Mouse (Mus musculus) hindbrain, embryonic 15.5 days (tissue): ENCODE measurements around the gene Slitrk1. TPM values are rescaled to one million over a fixed set of nuclear protein-coding genes. Genes with fewer than 3 reads are reported as not detected.

Experiments
- ATAC-seq: fragments of 200-750 bp; cut with Nextera tagmentation; 2 replicates; pipeline ENCODE4 v1.8.0; 2017; ENCODE audit warnings: low read depth, moderate number of reproducible peaks, moderate TSS enrichment; ENCODE audit not compliant: low FRiP score
- H3K27ac ChIP-seq: fragments of 300-500 bp; sonication (generic); replicated peaks from 2 replicates; pipeline ENCODE4 v1.5.1; 2015; ENCODE audit warnings: mild to moderate bottlenecking, inconsistent platforms
- H3K27me3 ChIP-seq: fragments of 300-500 bp; sonication (generic); 2 replicates; pipeline ENCODE4 v1.6.1; 2015; ENCODE audit warnings: control low read depth, inconsistent platforms
- H3K36me3 ChIP-seq: fragments of 300-500 bp; sonication (generic); 2 replicates; pipeline ENCODE4 v1.6.1; 2015; ENCODE audit warnings: control low read depth, inconsistent platforms
- H3K4me1 ChIP-seq: fragments of 300-500 bp; sonication (generic); replicated peaks from 2 replicates; pipeline ENCODE4 v1.6.1; 2015; ENCODE audit warnings: control low read depth, inconsistent platforms
- H3K4me2 ChIP-seq: fragments of 300-500 bp; sonication (generic); 2 replicates; pipeline ENCODE4 v1.6.1; 2015; ENCODE audit warnings: moderate library complexity, mild to moderate bottlenecking, inconsistent platforms
- H3K4me3 ChIP-seq: fragments of 300-500 bp; sonication (generic); 2 replicates; pipeline ENCODE4 v1.5.1; 2015; ENCODE audit warnings: mild to moderate bottlenecking, inconsistent platforms
- H3K9ac ChIP-seq: fragments of 300-500 bp; sonication (generic); 2 replicates; pipeline ENCODE4 v1.6.1; 2015; ENCODE audit warnings: inconsistent platforms
- H3K9me3 ChIP-seq: fragments of 300-500 bp; sonication (generic); 2 replicates; pipeline ENCODE4 v1.6.1; 2016; ENCODE audit warnings: control low read depth, inconsistent platforms
- WGBS: fragments of 180-500 bp; shearing (Covaris S2); methylation state at CpG from one replicate; pipeline ENCODE4 v1.1.7; 2015; 5-methylcytosine and 5-hydroxymethylcytosine counted together
- polyA plus RNA-seq: library from polyadenylated mRNA; unstranded; fragments of >200 nt; fragmentation: Nextera tagmentation; extraction: Ambion mirVana; gene quantifications from 2 replicates; pipeline ENCODE4 v1.2.1, GENCODE M21; 2015

Slitrk1 gene
- polyA plus RNA-seq, 1 experiment from 2014 or later, result 31.4 TPM

- no peaks in the 10 kb centered on the region for H3K36me3 ChIP-seq
- no peak overlapping the region for H3K27ac ChIP-seq
- H3K27me3 ChIP-seq, result no peaks in the 10 kb centered on the region
- H3K4me1 ChIP-seq, result no peaks in the 10 kb centered on the region
- no peak overlapping the region for H3K4me3 ChIP-seq
- no peak overlapping the region for H3K9ac ChIP-seq
- H3K4me2 ChIP-seq, result no peak overlapping the region
- H3K9me3 ChIP-seq, result no peaks in the 10 kb centered on the region
- ATAC-seq, result no peak
Observed at GRCm38 (mm10) chr14:108864631-108865030, 49.3 kb downstream of the Slitrk1 start.

DNA sequence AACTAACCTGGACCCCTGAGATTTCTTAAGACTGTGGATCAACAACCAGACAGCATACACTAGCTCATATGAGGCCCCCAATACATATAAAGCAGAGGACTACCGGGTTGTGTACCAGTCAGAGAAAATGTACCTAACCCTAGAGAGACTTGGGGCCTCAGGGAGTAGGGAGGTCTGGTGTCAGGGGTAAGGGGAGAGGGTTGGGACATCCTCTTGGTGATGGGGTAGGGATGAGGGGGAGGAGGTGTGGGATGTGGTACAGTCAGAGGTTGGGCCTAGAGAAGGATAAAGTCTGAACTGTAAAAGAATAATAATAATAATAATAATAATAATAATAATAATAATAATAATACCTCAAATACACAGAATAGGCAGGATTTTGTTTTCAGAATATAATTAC is 54.6 kb downstream of the Slitrk1 start:
- Histone ChIP-seq H3K27me3 (no peaks in the 10 kb centered on the region), H3K4me1 (no peaks in the 10 kb centered on the region), H3K27ac (no peak overlapping the region), H3K9ac (no peak overlapping the region), H3K9me3 (no peaks in the 10 kb centered on the region), H3K36me3 (no peaks in the 10 kb centered on the region), H3K4me2 (no peak overlapping the region), H3K4me3 (no peak overlapping the region)
- ATAC-seq, result no peak
- 89% methylated on average over 1 of the region's 1 CpGs for WGBS
